Mouse (Mus musculus) lung, postnatal 0 days (tissue): ENCODE results near the gene Brd2. TPM values are rescaled to one million over a fixed set of nuclear protein-coding genes. Genes with fewer than 3 reads are reported as not detected.

Source experiments
- ATAC-seq: fragments of 200-750 bp; cut with Nextera tagmentation; 2 replicates; pipeline ENCODE4 v1.8.0; 2017; ENCODE audit warnings: moderate library complexity
- DNase-seq: peaks from one replicate; pipeline ENCODE4 v3.0.0-alpha.2; 2016; ENCODE audit warnings: low spot score
- H3K27ac ChIP-seq: fragments of 300-500 bp; sonication (generic); 2 replicates; pipeline ENCODE4 v1.5.1; 2014; ENCODE audit warnings: antibody characterized with exemption, mild to moderate bottlenecking, low read length, mixed read lengths
- H3K27me3 ChIP-seq: fragments of 300-500 bp; sonication (generic); replicated peaks from 2 replicates; pipeline ENCODE4 v1.6.1; 2014; ENCODE audit warnings: low read length, mixed read lengths; ENCODE audit not compliant: insufficient read depth
- H3K36me3 ChIP-seq: fragments of 300-500 bp; sonication (generic); 2 replicates; pipeline ENCODE4 v1.6.1; 2014; ENCODE audit warnings: low read length, mixed read lengths; ENCODE audit not compliant: insufficient read depth
- H3K4me1 ChIP-seq: fragments of 300-500 bp; sonication (generic); 2 replicates; pipeline ENCODE4 v1.6.1; 2014; ENCODE audit warnings: antibody characterized with exemption, low read depth, low read length, mixed read lengths; ENCODE audit not compliant: insufficient read depth
- H3K4me2 ChIP-seq: fragments of 300-500 bp; sonication (generic); replicated peaks from 2 replicates; pipeline ENCODE4 v1.6.1; 2014; ENCODE audit warnings: low read depth, mild to moderate bottlenecking, low read length, moderate library complexity, mixed read lengths
- H3K4me3 ChIP-seq: fragments of 300-500 bp; sonication (generic); 2 replicates; pipeline ENCODE4 v1.5.1; 2014; ENCODE audit warnings: low read depth, low read length
- H3K9ac ChIP-seq: fragments of 300-500 bp; sonication (generic); replicated peaks from 2 replicates; pipeline ENCODE4 v1.6.1; 2014; ENCODE audit warnings: low read depth, mild to moderate bottlenecking
- H3K9me3 ChIP-seq: fragments of 300-500 bp; sonication (generic); 2 replicates; pipeline ENCODE4 v1.6.1; 2016; ENCODE audit warnings: low read length, mixed read lengths
- CTCF ChIP-seq: IDR thresholded peaks from 2 replicates; pipeline ENCODE4 v1.5.1; 2016; ENCODE audit warnings: antibody characterized with exemption, mild to moderate bottlenecking
- EP300 ChIP-seq: IDR thresholded peaks from 2 replicates; pipeline ENCODE4 v1.6.1; 2016; ENCODE audit warnings: antibody characterized with exemption, mild to moderate bottlenecking, control low read depth
- WGBS: fragments of 180-500 bp; shearing (Covaris S2); extraction: QIAGEN DNeasy Blood & Tissue Kit; methylation state at CpG from one replicate; pipeline ENCODE4 v1.1.7; 2014; 5-methylcytosine and 5-hydroxymethylcytosine counted together
- polyA plus RNA-seq: library from polyadenylated mRNA; unstranded; fragments of >200 nt; fragmentation: Nextera tagmentation; extraction: Ambion mirVana; gene quantifications from 2 replicates; pipeline ENCODE4 v1.2.1, GENCODE M21; 2015

Brd2 gene
- polyA plus RNA-seq, 1 experiment from 2014 or later: 80.2 TPM

GRCm38 (mm10) chr17:34143033-34143432, 20.6 kb upstream of the Brd2 start, which contains the start of gene H2-DMb2:
Gene H2-DMb2, plus strand, starts transcription at chr17:34143307.
- peak; percentile 75 for DNase-seq
- no peaks in the 10 kb centered on the region for H3K9me3 ChIP-seq
- no peak within 1 kb of the TSS for H3K9ac ChIP-seq
- no peaks in the 10 kb centered on the region for H3K27me3 ChIP-seq
- H3K4me2 ChIP-seq: no peak within 1 kb of the TSS
- no peaks in the 10 kb centered on the region for H3K4me1 ChIP-seq
- ATAC-seq: peak; percentile 79
- H3K4me3 ChIP-seq: no peak within 1 kb of the TSS
- H3K27ac ChIP-seq: peak within 1 kb of the TSS; percentile 51; the same call in 1 of the 2 replicates
- H3K36me3 ChIP-seq: no peaks in the 10 kb centered on the region
- TF ChIP-seq CTCF: no peak
- 20% methylated on average over 7 of the region's 7 CpGs for WGBS

DNA sequence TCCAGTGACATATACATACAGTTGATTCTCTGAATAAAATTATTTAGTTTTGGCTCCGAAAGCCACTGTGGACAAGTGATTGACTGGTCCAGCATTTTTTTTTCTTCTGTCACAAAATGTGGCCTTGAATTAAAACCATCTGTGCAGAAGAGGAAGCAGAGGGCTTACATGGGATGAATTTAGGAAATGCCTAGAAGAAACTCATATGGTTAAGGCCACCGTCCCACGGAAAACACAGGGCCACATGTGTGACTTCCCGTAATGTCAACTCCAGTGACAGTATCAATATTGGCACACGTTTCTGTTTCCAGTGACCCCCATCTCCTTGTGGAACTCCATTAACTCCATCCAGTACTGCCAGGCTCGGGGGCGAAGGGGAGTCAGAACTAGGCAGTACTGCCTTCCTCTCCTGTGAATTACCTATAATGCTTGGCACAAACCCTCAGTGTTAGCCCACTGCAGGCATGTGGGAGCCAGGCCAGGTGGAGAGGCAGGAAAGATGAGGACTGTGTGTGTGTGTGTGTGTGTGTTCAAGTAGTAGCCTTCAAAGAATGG, 20.1 kb upstream of the Brd2 start:
- Histone ChIP-seq H3K36me3 (no peaks in the 10 kb centered on the region), H3K27ac (peak overlapping the region; percentile 51; the same call in 1 of the 2 replicates), H3K9me3 (no peaks in the 10 kb centered on the region), H3K27me3 (no peaks in the 10 kb centered on the region), H3K4me2 (no peak overlapping the region), H3K4me3 (no peak overlapping the region), H3K9ac (no peak overlapping the region), H3K4me1 (no peaks in the 10 kb centered on the region)
- 42% methylated on average over 7 of the region's 7 CpGs for WGBS
- no peak for DNase-seq
- TF ChIP-seq CTCF: no peak
- peak; percentile 11; the same call in 1 of the 2 replicates for ATAC-seq

DNA sequence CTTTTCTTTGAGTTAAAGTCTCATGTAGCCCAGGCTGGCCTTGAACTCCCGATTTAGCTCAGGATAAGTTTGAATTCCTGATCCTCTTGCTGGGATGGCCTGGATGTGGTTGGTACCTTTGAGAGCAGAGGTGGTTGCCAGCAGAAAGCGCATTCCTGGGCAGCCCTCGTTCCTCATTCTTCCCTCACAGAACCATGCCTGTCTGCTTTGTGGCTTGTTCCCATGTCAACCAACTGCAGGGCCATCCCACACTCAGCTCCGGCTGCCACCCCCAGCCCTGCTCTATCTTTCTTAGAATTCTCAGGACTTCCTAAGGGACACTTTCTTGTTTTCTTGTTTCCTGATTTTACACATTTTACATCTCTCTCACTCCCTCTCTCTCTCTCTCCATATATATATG, 19.0 kb upstream of the Brd2 start:
- no peak overlapping the region for H3K9ac ChIP-seq
- no peak overlapping the region for H3K4me3 ChIP-seq
- no peak overlapping the region for H3K27ac ChIP-seq
- no peaks in the 10 kb centered on the region for H3K27me3 ChIP-seq
- no peak for ATAC-seq
- no peak overlapping the region for H3K4me2 ChIP-seq
- TF ChIP-seq CTCF: no peak
- TF ChIP-seq EP300: no peak
- no peaks in the 10 kb centered on the region for H3K9me3 ChIP-seq
- no peaks in the 10 kb centered on the region for H3K36me3 ChIP-seq
- no peak for DNase-seq
- no peaks in the 10 kb centered on the region for H3K4me1 ChIP-seq
- WGBS: 47% methylated on average over 4 of the region's 4 CpGs

DNA sequence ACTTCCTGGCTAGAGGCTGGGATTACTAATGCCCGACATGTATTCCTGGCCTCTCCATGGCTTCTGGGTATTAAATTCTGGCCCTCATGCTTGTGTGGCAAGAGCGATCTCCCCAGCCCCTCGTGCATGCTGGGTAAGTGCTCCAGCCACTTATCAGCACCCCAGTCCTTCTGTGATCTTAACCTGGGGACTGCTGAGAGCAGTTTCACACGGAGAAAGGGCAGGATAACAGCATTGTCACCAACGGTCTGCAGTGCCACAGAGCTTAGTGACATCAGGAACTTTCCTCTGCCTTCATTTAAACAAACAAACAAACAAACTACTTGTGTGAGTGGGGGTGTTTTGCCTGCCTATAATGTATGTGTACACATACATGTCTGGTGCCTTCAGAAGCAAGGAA, 17.8 kb upstream of the Brd2 start:
- H3K4me3 ChIP-seq: no peak overlapping the region
- H3K4me2 ChIP-seq: no peak overlapping the region
- H3K36me3 ChIP-seq: no peaks in the 10 kb centered on the region
- no peak overlapping the region for H3K27ac ChIP-seq
- TF ChIP-seq EP300 (no peak), CTCF (no peak)
- H3K27me3 ChIP-seq: no peaks in the 10 kb centered on the region
- H3K9ac ChIP-seq: no peak overlapping the region
- WGBS: 9% methylated on average over 5 of the region's 5 CpGs
- ATAC-seq (no peak), DNase-seq (no peak)
- H3K9me3 ChIP-seq: no peaks in the 10 kb centered on the region
- H3K4me1 ChIP-seq: no peaks in the 10 kb centered on the region

DNA sequence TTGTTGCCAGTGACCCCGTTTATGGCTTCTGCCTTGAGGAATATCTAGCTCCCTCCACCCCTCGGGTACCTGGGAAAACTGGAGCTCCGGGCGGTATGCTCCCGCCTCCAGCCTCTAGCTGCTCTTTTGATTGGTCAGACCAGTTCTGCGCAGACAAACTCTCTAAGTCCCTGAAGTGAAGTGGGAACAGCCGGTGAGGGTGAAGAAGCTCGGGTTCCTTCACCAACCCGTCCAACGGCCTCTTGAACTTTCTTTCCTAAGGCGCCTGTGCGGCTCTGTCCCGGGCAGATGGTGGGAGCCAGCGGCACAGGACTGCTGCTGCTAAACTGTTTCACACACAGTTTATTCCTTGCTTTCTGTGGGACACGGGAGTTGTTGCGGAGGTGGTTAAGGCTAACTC, 17.0 kb upstream of the Brd2 start:
- Histone ChIP-seq H3K9ac (no peak overlapping the region), H3K27me3 (no peaks in the 10 kb centered on the region)
- peak; percentile 76 for DNase-seq

GRCm38 (mm10) chr17:34138655-34139054, 16.2 kb upstream of the Brd2 start:
- Histone ChIP-seq H3K27me3 (no peaks in the 10 kb centered on the region), H3K36me3 (no peaks in the 10 kb centered on the region), H3K4me2 (no peak overlapping the region), H3K4me1 (no peaks in the 10 kb centered on the region), H3K9ac (no peak overlapping the region), H3K4me3 (no peak overlapping the region), H3K9me3 (no peaks in the 10 kb centered on the region), H3K27ac (no peak overlapping the region)
- ATAC-seq: no peak
- no peak for DNase-seq
- 87% methylated on average over 7 of the region's 7 CpGs for WGBS
- no peak for TF ChIP-seq EP300
- TF ChIP-seq CTCF: no peak

More for the DNA sequence above, 17.0 kb upstream of the Brd2 start:
- no peak for TF ChIP-seq EP300
- no peak for TF ChIP-seq CTCF
- no peak overlapping the region for H3K27ac ChIP-seq
- no peaks in the 10 kb centered on the region for H3K36me3 ChIP-seq
- WGBS: 6% methylated on average over 16 of the region's 16 CpGs
- H3K4me2 ChIP-seq: peak overlapping the region; percentile 48
- ATAC-seq: peak; percentile 27; the same call in 1 of the 2 replicates
- no peaks in the 10 kb centered on the region for H3K4me1 ChIP-seq
- H3K9me3 ChIP-seq: no peaks in the 10 kb centered on the region
- H3K4me3 ChIP-seq: peak overlapping the region; percentile 8; the same call in 1 of the 2 replicates

- no peaks in the 10 kb centered on the region for H3K4me1 ChIP-seq
- ATAC-seq (no peak), DNase-seq (no peak)
- WGBS: 67% methylated on average over 7 of the region's 7 CpGs
- H3K27ac ChIP-seq: no peak overlapping the region
- H3K4me3 ChIP-seq: no peak overlapping the region
- no peaks in the 10 kb centered on the region for H3K27me3 ChIP-seq
- H3K36me3 ChIP-seq: no peaks in the 10 kb centered on the region
- TF ChIP-seq CTCF: no peak
- TF ChIP-seq EP300: no peak
- H3K9me3 ChIP-seq: no peaks in the 10 kb centered on the region
- no peak overlapping the region for H3K4me2 ChIP-seq
- no peak overlapping the region for H3K9ac ChIP-seq
Measured at GRCm38 (mm10) chr17:34137601-34138000, 15.2 kb upstream of the Brd2 start.
